ENCODE assay signal across 9 mouse cellular contexts in the genomic region with DNA sequence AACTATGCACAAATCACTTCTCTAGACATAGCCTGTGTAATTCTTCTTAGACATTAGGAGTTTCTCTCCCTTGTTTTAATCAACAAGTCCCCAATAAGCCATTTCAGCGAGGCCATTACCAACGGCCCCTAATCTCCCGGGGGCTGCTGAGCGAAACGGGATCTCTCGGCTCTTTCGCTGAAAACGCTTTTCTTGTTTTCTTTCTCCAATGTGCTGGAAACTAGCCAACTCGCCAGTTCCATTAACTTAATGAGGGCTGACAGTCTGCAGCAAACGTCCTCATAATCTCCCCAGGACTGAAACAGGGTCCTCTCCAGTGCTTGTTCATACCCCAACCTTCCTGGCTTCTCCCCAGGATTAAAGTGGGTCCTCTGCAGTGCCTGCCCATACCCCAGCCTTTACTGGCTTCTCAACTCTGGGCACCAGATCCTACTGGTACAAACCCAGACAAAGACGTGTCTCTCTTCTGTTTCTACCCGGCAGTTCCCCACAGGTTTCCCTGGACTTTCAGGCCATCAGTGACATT.
DNase-seq lines count a peak whose midpoint lies in the region; ATAC-seq lines count a peak whose summit lies in the region.
"Had no signal": no experiment of that assay in that cellular context is flagged by ENCODE, and none has a peak within 500 bp of the region (broad histone marks: within the 10 kb centered on the region; RNA-seq: fewer than 3 reads in every experiment).

No protein-coding gene starts in this region.

- no peak overlapping the region for H3K9ac ChIP-seq in embryonic facial prominence, embryonic 12.5 days
- H3K9ac ChIP-seq in hindbrain, embryonic 14.5 days: no peak overlapping the region
- H3K9ac ChIP-seq: liver, postnatal 0 days had no signal

- H3K27ac ChIP-seq in embryonic facial prominence, embryonic 12.5 days: peak overlapping the region; percentile 37; the same call in 1 of the 2 replicates
- no peak overlapping the region for H3K27ac ChIP-seq in hindbrain, embryonic 14.5 days

- no peaks in the 10 kb centered on the region for H3K36me3 ChIP-seq in embryonic facial prominence, embryonic 12.5 days
- no peaks in the 10 kb centered on the region for H3K36me3 ChIP-seq in hindbrain, embryonic 14.5 days (replicated peaks; ENCODE audit: control insufficient read depth, insufficient read depth)

- DNase-seq in kidney, adult 18-20 months: peak; percentile 31
- DNase-seq in kidney, adult 11 months: no peak
- peak; percentile 73 for DNase-seq in hindbrain, embryonic 14.5 days (ENCODE audit: low spot score)
- peak; percentile 15 for DNase-seq in lung, postnatal 36 days
- DNase-seq in thymus, postnatal 36 days: no peak
- no peak for DNase-seq in urinary bladder, postnatal 10 days (ENCODE audit: low spot score)
- DNase-seq: liver, postnatal 0 days; thymus, postnatal 14 days had no signal

- no peak for ATAC-seq in embryonic facial prominence, embryonic 12.5 days (ENCODE audit: insufficient number of reproducible peaks, insufficient read depth, low FRiP score, low TSS enrichment)
- no peak for ATAC-seq in hindbrain, embryonic 14.5 days (ENCODE audit: low FRiP score)
- ATAC-seq: liver, postnatal 0 days had no signal

- H3K9me3 ChIP-seq in embryonic facial prominence, embryonic 12.5 days: no peaks in the 10 kb centered on the region
- H3K9me3 ChIP-seq in hindbrain, embryonic 14.5 days (ENCODE audit: control insufficient read depth, low read length): no peaks in the 10 kb centered on the region

- peaks cover 16% of the 10 kb centered on the region for H3K4me1 ChIP-seq in embryonic facial prominence, embryonic 12.5 days
- H3K4me1 ChIP-seq in hindbrain, embryonic 14.5 days (replicated peaks; ENCODE audit: control insufficient read depth, insufficient read depth, low read length): peaks cover 18% of the 10 kb centered on the region; the same call in 1 of the 2 replicates

- no peak overlapping the region for H3K4me3 ChIP-seq in embryonic facial prominence, embryonic 12.5 days
- no peak overlapping the region for H3K4me3 ChIP-seq in hindbrain, embryonic 14.5 days (replicated peaks; ENCODE audit: low read length)

- no peak overlapping the region for H3K4me2 ChIP-seq in embryonic facial prominence, embryonic 12.5 days (replicated peaks)
- no peak overlapping the region; the same call in 1 of the 2 replicates for H3K4me2 ChIP-seq in hindbrain, embryonic 14.5 days (replicated peaks)

- 0 out of 2 replicates have a peak, but pooled peaks cover 2% of the 10 kb centered on the region for H3K27me3 ChIP-seq in embryonic facial prominence, embryonic 12.5 days
- H3K27me3 ChIP-seq in hindbrain, embryonic 14.5 days (ENCODE audit: control insufficient read depth, insufficient read depth, low read length): no peaks in the 10 kb centered on the region

- WGBS in embryonic facial prominence, embryonic 12.5 days: 17% methylated on average over 12 of the region's 12 CpGs
- WGBS in hindbrain, embryonic 14.5 days: 21% methylated on average over 12 of the region's 12 CpGs

Comparison
In these comparisons a context has a peak if more than half of its experiments do, and no peak if none do; other contexts are left out.
1. DNase-seq: peak in kidney, adult 18-20 months (single experiment), hindbrain, embryonic 14.5 days (single experiment) and lung, postnatal 36 days (single experiment); none in kidney, adult 11 months (single experiment), thymus, postnatal 36 days (0 of 2) and urinary bladder, postnatal 10 days (single experiment).